Mouse (Mus musculus): ENCODE measurements around the gene Fam71b.

Gene Fam71b

DNA sequence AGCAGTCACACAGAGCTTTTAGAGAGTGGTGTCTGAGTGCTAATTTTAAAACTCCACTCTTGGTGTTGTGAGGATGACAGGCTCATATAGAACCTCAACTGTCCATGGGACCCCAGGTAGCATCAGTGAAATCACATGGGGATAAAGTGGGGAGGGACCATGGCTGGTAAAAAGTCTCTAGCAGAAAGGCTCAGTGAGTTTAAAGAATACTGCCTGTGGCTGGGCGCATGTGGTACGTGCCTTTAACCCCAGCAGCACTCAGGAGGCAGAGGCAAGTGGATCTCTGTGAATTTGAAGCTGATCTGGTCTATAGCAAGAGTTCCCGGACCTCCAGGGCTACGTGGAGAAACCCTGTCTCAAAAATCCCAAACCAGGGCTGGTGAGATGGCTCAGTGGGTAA is 13.9 kb upstream of the Fam71b start:
- no peak for DNase-seq (ENCODE audit: extremely low spot score, low spot score)

GRCm38 (mm10) chr11:46384925-46385324 is 11.4 kb upstream of the Fam71b start:
- DNase-seq (ENCODE audit: extremely low spot score, low spot score) = no peak

GRCm38 (mm10) chr11:46386556-46386955 is 9.8 kb upstream of the Fam71b start:
- no peak for DNase-seq (ENCODE audit: extremely low spot score, low spot score)

DNA sequence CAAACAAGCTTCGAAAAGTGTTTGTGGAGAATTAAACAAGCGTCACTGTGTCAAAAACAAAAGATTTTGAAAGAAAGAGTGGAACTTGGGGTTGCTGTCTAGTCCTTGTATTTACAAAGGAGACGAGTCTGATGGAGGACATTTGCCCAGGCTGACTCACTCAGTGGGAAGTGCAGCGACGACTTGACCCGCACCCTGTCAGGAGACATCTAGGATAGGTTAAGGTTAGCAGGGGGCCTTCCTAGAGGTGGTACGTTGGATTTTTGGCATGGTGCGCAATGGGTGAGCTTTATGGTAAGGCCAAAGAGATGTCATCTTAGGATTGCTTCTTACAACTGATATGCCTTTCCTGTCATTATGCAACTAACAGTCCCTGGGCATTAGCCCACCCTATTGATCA is 9.3 kb upstream of the Fam71b start:
- DNase-seq (ENCODE audit: extremely low spot score, low spot score) = no peak

DNA sequence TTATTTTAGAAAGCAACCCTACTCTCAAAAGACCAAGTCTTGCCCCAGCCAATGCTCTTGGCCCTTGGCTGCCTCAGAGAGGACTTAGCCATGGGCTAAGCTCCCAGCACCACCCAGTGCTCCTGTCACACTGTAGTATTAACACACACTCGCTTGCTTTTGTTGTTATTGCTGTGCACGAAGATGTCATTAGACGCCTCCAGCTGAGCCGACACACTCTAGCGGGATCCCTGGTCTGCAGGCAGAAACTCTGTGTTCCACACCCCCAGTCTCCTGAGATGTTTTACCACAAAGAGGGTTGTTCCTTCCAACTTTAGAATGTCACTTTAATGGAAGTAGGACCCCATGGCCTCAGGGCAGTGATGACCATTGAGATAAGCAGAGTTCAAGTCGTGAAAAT is 7.9 kb upstream of the Fam71b start:
- DNase-seq (ENCODE audit: extremely low spot score, low spot score) = no peak

DNA sequence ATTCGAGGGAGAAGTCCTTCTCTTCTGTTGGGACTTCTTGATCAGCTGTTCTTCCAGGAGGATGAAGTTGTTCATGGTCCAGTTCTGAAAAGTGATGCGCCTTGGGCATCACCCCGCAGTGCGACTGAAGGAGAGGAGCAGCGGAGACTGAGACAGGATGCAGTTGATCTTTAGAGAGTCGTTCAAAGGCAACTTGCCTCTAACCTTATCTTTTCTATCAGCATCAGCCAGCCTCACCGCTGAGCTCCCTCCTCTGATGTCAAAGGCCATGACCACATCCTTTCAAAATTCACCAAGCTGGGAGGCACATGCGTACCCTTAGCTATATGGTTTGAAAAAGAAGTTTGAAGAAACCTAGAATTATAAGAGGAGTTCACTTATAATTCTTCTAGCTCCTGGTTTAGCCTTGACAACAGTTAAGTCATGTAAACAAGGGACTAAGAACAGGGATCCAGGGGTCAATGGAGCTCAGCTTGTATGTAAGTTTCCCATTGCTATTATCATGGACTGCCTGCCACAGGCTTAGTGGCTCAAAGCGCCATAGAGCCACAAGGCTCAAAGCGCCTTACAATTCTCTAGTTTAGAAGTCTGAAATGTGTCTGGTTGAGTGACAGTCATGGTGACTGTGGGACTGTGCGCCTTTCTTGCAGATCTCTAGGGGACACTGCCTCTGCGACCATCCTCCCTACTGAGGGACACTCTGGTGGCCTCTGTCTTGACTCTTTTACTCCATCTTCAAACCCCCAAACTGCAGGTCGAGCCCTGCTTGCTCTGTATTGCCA is 6.8 kb upstream of the Fam71b start, which contains the start of gene Itk:
Itk (minus strand) TSS at position 180 of the 782 bp plus-strand sequence.
- no peak for DNase-seq (ENCODE audit: extremely low spot score, low spot score)

DNA sequence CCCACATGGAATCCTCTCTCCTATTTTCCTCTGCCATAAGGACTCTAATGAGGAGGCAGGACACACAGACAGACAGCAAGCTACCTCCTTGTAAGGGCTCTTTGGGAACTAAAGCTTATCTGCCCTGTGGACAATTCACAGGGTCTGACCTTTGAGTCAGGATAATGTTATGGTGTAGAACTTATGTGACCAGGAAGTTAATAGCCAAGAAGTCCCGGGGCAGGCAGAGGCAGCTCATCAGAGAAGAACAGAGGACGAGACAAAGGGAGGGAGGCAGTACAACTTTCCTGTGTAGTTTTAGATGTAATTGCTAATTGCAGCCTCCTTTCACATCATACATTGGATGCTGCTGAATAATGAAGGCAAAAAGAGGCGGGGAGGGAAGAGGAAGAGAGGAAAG is 5.7 kb upstream of the Fam71b start:
- no peak for DNase-seq (ENCODE audit: extremely low spot score, low spot score)

DNA sequence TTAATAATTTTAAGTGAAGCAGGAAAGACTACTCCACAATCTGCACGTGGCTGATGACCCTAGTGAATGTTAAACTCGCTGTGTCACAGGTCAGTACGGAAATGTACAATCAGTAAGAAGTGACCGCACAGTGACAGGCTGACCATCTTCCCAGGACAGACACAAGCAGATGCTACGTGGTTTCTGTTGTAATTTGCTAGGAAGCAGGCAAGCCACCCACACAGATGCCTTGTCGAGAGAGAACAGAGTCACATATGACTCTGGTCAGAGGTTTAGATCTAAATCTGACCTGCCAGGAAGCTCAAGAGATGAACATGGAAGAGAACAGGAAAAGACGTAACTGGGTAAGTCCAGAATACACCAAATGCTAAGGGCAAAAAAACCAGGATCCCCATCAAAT is 3.5 kb upstream of the Fam71b start:
- DNase-seq (ENCODE audit: extremely low spot score, low spot score) = no peak

- DNase-seq (ENCODE audit: extremely low spot score, low spot score) = no peak
These were observed 2.9 kb upstream of the Fam71b start for GRCm38 (mm10) chr11:46393413-46393812.

DNA sequence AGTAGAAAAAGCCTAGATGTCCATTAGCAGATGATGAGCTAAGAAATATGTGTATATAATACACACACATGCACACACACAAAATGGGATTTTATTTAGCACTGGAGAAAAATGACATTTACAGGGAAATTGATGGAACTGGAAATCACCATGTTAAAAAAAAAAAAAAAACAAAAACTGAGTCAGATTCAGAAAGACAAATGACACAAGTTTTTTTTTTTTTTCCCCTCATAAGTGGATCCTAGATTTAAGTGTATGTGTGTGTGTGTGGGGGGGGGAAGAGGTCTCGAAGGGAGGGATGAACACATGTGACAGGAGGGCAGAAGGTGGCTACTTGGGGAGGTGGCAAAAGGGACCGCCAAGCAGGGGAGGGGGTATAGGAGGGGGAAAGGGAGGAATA is 1.3 kb upstream of the Fam71b start:
- DNase-seq (ENCODE audit: extremely low spot score, low spot score) = no peak

GRCm38 (mm10) chr11:46395698-46396097 is 661 bp upstream of the Fam71b start:
- no peak for DNase-seq (ENCODE audit: extremely low spot score, low spot score)

GRCm38 (mm10) chr11:46396860-46397179 is 461 bp downstream of the Fam71b start:
- DNase-seq (ENCODE audit: extremely low spot score, low spot score) = no peak

- DNase-seq (ENCODE audit: extremely low spot score, low spot score) = no peak
These were observed 1.5 kb downstream of the Fam71b start for GRCm38 (mm10) chr11:46397900-46398299.

GRCm38 (mm10) chr11:46398473-46398872 is 2.1 kb downstream of the Fam71b start:
- no peak for DNase-seq (ENCODE audit: extremely low spot score, low spot score)

GRCm38 (mm10) chr11:46398933-46399383 is 2.6 kb downstream of the Fam71b start:
- no peak for DNase-seq (ENCODE audit: extremely low spot score, low spot score)

GRCm38 (mm10) chr11:46401555-46401954 is 5.2 kb downstream of the Fam71b start:
- DNase-seq (ENCODE audit: extremely low spot score, low spot score) = no peak

GRCm38 (mm10) chr11:46404986-46405385 is 8.6 kb downstream of the Fam71b start:
- DNase-seq (ENCODE audit: extremely low spot score, low spot score) = no peak

DNA sequence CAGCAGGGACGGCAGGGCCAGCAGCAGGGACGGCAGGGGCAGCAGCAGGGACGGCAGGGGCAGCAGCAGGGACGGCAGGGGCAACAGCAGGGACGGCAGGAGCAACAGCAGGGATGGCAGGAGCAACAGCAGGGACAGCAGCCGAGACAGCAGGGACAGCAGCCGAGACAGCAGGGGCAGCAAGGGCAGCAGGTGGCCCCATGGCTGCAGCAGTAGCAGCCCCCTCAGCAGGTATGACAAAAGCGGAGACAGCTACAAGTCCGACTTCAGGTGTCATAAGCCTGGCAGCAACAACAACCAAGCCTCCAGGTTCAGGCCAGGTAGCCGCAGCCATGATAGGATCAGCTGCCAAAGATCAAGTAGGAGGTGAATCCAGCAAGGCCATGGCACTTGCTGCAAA is 10.4 kb downstream of the Fam71b start:
- DNase-seq (ENCODE audit: extremely low spot score, low spot score) = no peak

GRCm38 (mm10) chr11:46410018-46410563 is 13.7 kb downstream of the Fam71b start:
- DNase-seq (ENCODE audit: extremely low spot score, low spot score) = no peak

GRCm38 (mm10) chr11:46418438-46418837 is 22.1 kb downstream of the Fam71b start:
- DNase-seq (ENCODE audit: extremely low spot score, low spot score) = no peak

- no peak for DNase-seq (ENCODE audit: extremely low spot score, low spot score)
These were observed 22.5 kb downstream of the Fam71b start for GRCm38 (mm10) chr11:46418860-46419259.

DNA sequence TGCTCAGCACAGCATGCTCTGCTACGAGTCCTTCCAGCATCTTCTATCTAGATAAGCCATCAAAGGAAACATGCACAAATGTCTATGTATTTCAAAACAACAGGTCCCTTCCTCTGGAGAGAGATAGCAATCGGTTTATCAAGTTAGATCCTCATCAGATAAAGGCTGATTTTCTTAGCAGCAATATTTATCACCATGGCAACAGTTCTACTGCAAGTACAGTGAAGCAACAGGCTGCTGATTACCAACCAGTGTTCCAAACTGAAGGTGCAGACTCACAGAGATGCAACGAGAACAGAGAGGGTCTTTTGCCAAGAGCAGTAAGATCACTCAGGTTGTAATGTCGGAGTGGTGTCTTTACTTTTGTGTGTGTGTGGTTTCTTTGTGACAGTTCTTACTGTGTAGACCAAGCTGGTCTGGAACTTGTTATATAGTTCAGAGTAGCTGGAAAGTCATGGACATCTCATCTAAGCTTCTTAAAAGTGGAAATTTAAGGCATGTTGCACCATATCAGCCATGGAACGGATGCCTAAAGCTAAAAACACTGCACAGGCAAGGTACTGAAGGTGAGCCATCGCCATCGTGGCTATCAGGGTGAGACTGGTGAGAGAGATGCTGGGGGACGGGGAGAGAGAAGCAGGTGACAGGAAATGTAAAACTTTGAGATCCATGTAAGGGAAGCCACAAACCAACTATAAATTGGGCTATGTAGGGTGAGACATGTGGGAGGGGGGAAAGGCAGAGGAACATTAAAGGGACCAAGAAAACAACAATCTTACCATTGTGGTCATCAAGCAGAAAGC is 24.9 kb downstream of the Fam71b start:
- DNase-seq (ENCODE audit: extremely low spot score, low spot score) = no peak

All from neural tube, embryonic 10.5 days (tissue).